Mouse (Mus musculus): ENCODE results near the gene Aptx.
A peak's percentile ranks its signal among the peaks of the same experiment; 100 is the strongest.

The Aptx gene

DNA sequence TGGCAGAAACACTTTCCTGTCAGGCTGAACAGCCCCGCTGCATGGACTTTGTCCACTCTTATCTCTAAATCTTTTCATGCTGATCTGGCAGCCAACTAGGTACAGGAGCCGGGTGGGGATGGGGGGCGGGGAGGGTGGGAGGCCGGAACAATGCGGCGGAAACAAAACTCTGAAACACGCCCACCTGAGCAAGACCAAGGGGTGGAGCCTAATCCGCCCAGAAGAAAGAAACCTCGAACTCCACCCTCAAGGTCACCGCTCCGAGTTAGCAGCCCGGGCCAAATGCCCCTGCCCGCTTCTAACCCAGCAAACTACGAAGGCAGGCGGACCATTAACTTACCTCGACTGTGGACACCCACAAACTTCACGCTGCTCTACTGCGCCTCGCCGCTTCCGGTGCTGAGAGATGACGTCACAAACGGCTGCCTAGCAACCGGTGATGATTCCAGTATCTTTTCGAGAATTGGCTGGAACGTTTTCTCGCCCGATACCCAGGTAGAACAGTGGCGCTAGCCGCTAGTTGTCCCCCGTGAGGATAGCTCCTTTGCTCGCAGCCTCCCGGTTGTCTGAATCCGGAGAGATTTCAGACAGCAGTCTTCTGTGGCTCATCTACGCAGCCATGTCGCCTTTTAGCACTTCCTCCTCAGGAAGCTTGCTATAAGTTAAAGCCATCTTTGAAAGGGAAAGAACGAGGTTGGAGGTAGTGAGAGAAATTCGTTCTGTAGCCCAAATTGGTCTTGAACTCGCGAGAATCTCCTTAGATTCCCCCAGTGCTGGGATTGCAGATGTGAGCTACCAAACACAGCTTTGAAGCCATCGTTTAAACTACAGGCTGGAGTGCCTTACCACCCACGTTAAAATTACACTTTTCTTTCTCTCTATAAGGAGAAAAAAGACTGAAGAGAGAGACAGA lies at the start of gene Aptx:
Aptx (minus strand) TSS at position 398 of the 913 bp plus-strand sequence.
- DNase-seq: peak; percentile 97

DNA sequence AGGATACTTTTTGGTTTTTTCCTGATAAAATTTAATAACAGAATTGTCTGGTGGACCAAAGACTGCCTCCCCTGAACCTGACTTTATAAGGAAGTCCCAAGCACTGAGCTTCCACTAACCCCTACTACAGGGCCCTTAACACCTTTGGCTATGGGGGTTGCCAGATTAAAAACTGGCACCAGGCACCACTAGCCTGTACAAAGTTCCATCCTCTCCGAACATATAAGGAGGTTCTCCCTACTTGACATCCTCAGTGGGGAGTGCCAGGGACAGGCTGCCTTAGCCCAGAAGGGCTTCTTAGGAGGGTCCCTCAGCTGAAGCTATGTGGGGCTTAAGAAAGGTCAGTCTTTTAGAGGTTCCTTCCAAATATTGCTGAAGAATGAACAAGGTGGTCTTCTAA lies 32.4 kb upstream of the Aptx start:
- DNase-seq: no peak

DNA sequence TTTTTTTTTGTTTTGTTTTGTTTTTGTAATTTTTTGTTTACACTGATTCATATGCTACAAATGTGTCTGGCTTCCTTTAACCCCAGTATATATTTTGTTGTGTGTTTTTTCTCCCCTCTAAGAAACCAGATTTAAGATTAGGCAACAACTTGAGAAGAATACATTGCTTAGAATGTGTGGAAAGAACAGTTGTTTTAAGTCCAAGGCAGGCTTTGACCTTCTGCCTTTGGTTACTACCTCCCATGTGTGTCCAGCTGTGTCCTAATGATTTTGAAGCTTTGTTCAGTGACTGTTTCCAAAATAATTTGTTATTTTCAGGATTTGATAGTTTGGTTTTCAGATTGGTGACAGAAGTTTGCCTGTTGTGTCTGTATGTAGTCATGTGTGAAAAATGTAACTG lies 28.3 kb upstream of the Aptx start:
- no peak for DNase-seq

DNA sequence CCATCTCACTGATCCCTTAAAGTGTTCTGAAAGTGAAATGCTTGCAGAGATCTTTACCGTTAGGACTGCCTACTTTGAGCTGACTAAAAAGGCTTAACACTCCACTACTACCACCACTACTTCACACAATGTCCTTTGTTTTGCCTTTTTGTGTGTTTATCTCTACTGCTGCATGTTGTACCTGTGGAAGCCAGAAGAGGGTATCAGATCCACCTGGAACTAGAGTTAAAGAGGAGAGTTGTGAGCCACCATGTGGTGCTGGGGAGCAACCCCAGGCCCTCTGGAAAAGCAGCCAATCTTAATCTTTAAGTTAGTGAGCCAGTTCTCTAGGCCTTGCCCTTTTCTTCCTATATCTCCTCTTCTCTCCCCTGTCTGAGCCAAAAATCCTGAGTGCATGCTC lies 24.3 kb upstream of the Aptx start:
- DNase-seq: no peak

DNA sequence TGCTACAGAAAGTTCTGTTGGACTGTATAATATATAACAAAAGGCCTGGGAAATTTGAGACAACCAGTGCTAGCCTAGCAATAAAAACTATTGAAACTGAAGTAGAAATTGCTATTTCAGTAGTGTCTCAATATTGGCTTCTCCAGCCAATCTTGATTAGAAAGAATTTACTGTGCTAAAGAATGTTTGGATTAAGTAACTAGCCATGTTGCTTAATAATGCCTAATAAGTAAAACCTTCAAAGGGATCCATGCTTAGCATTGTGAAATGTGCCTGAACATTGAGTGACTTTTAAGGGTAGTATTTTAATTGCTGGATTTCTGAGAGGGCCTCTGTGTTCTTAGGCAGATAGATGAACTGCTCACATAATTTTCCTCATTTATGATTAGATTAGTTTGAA lies 22.6 kb upstream of the Aptx start:
- DNase-seq: no peak

DNA sequence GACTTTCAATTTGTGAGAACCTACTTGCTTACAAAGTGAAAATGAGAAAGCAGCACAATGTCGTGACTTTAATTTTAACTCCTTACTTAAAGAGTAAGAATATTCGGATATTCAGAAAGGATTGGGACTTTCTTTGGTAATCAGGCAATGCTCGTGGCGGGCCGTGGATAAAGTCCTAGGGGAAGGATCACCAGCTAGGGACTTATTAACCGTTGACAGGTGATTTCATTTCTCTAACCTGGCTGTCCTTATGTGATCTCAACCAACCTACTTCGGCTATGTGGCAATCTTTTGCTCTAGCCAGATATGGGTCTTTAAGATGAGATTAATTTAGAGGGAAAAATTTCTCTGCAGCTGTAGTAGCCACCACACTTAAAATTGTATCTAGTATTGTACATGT lies 22.1 kb upstream of the Aptx start:
- peak; percentile 29 for DNase-seq

DNA sequence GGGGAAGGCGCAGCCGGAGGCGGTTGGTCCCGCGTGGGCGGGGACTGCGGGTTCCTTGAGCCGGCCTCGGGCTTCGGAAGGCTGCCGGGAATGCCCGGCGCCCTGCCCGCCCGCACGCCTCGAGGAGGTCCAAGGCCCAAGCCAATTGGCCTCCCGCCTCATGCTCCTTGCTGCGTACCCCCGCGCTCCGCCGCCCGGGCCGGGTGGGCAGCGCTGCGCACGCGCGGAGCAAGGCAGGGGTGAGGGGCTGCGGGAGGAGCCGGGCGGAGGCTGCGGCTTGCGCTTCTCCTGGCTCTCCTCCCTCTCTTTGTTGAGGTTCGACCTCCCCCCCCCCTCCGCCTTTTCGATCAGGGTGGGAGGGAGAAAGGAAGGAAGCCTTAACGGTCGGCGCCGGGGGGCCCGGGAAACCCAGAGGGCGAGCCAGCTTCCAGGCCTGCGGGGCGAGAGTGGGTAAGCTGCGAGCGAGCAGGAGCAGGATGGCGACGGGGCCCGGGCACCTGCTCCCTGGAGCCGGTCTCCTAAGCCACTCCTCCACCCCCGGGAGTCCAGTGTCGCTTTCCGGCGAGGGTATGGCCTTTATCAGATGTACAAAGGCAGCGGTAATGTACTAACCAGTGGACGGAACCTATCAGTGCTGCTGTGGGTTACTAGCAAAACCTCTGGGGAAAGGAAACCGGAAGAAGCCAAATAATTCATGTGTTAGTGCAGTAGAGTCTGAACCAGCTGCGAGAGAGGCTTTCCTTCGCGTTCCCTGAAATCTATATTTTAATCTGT lies 19.9 kb upstream of the Aptx start:
- peak; percentile 86 for DNase-seq

DNA sequence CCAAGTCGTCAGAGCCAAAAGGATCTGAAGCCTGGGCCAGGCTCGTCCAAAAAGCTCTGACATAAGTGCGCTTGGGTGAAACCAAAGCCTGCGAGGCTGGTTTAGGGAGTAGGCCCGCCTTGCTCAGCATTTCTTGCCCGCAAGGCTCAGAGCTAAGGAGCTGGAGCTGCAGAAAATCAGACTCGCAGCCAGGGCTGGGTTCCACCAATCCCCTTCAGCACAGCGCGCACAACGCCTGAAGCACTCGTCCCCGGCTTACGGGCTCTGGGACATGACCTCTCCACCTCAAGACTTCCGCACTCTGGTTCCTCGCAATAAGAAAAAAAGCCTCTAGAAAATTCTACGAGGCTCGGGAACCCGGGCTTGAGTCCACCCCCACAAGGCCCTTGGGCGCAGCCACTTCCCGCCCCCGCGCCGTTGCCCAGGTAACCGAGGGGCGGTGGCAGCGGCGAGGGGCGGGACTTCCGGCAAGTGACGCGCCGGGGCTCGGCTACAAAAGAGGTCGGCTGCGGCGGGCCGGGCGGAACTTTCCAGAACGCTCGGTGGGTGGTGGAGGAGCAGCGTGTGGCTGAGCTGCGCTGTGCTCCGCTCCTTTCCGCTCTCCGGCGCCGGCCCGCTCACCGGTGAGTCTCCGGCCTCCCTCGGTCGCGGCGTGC lies 19.1 kb upstream of the Aptx start, which contains the start of gene Dnaja1:
Dnaja1 (plus strand) TSS at position 140 of the 656 bp plus-strand sequence.
- peak; percentile 98 for DNase-seq

DNA sequence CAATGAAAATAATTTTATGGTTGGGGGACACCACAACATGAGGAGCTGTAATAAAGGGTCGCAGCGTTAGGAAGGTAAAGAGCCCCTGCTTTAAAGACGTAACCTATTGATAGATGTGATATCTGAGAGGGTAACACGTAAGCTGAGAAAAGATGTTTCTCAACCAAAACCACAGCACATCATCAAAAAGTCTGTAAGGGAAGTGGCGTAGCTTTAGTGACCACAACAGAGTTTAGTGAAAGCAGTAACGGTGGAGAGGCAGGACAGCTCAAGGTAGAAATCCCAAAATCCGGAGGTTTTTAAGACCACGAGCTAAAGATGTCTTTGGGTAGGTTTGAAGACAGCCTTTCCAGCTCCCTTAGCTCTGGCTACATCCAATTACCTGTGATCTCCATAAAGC lies 17.9 kb upstream of the Aptx start:
- DNase-seq: no peak

DNA sequence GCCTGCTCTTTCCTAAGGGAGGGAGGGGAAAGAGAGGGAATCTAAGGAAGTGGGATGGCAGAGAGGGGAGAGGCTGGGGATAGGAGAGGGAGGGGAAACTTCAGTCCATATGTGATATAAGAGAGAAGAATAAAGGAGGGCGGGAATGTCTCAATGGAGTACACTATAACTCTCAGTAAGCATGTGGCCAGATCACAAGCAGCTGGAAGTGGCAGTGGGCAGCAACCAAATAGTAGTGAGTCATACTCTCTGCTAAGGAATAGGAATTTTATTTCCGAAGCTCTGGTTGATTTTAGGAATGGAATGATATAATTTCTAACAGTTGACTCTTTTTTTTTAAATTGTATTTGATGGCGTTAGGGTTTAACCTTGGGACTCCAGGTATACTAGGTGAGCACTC lies 14.1 kb upstream of the Aptx start:
- no peak for DNase-seq

GRCm38 (mm10) chr4:40703710-40704275 lies 799 bp upstream of the Aptx start:
- DNase-seq: no peak

DNA sequence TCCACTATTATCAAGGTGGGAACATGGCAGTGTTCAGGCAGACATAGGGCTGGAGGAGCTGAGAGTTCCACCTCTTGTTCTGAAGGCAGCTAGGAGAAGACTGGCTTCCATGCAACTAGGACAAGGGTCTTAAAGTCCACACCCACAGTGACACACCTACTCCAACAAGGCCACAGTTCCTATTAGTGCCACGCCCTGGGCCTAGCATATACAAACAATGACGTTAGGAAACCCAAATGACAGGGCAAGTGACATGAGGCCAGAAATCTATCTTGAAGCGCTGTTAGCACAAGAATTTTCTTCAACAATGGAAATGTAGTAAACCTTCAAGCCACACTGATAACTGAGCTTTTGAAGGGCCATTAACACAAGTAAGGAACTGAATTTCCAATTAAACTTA lies 1.2 kb downstream of the Aptx start:
- no peak for DNase-seq

DNA sequence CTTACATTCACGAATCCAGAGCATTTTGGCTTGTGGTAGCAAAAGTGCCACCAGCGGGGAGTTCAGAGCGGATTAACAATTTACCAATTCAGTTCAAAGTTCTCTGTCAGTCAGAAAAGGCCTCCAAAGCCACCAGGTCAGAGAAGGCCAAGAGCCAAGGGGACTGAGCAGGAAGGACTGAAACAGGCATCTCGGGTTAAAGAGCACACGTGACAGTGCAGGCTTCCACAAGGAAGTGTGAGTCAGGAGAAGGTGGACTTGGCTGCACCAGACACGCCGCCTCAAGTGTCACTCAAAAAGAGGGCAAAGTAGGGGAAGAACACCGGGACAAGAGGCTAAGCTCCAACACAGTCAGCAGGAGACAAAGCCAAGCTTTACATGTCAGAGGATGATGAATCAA lies 2.8 kb downstream of the Aptx start:
- peak; percentile 81 for DNase-seq

- DNase-seq: no peak
Observed at GRCm38 (mm10) chr4:40697059-40697458, 5.9 kb downstream of the Aptx start.

DNA sequence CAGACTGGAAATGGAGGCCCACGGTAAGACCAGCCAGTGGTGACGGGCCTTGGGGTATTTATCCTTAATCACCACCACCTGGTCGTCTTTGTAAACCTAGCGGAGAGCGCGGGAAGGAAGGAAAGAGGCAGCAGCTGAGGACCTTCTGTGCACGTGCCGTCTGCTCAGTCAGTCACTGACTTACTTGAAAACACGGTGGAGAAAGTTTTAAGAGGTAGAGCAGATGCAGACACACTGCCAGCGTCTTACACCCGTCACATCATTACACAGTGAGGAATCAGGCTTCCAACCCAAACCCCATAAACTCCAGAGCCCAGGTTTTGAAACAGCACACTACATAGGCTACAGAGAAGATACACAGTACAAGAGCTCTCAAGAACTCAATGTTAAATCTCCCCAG lies 11.9 kb downstream of the Aptx start:
- no peak for DNase-seq

- DNase-seq: no peak
Observed at GRCm38 (mm10) chr4:40683306-40683705, 19.7 kb downstream of the Aptx start.

DNA sequence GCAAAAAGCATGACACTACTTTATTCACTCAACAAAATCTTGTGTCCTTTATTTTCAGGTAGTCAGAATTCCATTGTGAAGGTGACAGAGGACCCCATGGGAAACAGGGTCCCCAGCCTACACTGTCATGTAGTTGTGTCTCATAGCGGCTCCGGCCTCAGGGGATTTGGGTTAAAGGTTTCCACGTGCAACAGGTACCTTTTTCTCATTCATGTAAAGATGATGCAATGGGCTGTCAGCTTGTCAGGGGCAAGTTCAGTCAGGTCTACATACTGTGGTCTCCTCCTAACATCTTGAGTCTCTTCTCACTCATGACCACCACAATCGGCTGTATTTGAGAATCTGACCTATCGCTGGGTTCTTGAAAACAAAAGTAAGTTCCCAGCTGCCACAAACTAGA lies 20.6 kb downstream of the Aptx start:
- DNase-seq: no peak

- peak; percentile 56 for DNase-seq
Observed at GRCm38 (mm10) chr4:40681908-40682307, 21.1 kb downstream of the Aptx start.

GRCm38 (mm10) chr4:40680250-40680860 lies 22.6 kb downstream of the Aptx start:
- peak; percentile 53 for DNase-seq

GRCm38 (mm10) chr4:40677132-40677531 lies 25.9 kb downstream of the Aptx start:
- peak; percentile 29 for DNase-seq

GRCm38 (mm10) chr4:40676338-40676737 lies 26.7 kb downstream of the Aptx start:
- no peak for DNase-seq

DNA sequence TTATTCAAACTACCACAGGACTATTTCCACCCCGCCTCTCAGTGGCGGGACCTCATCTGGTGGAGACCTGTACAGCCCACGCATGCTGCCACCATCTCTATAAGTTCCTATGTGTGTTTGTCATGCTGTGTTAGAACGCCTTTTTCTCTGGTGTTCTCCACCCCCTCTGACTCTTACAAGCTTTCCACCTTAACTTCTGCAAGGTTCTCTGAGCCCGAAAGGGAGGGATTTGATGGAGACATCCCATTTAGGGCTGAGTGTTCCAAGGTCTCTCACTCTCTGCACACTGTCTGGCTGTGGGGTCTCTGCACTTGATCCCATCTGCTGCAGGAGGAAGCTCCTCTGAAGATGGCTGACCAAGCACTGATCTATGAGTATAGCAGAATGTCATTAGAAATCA lies 29.5 kb downstream of the Aptx start:
- DNase-seq: no peak

Measured in kidney, postnatal 14 days (tissue).